Mouse (Mus musculus) brown adipose tissue, adult 24 weeks (tissue): ENCODE data around the gene Cuedc1. TPM values are rescaled to one million over a fixed set of nuclear protein-coding genes. Genes with fewer than 3 reads are reported as not detected.
A peak's percentile ranks its signal among the peaks of the same experiment; 100 is the strongest.

Experiments
- H3K27ac ChIP-seq: fragments of 200-500 bp; replicated peaks from 2 replicates; pipeline ENCODE4 v1.5.1; 2012; ENCODE audit warnings: low read depth, mild to moderate bottlenecking, low read length
- H3K4me1 ChIP-seq: fragments of 200-500 bp; 2 replicates; pipeline ENCODE4 v1.6.1; 2012; ENCODE audit warnings: low read length, mixed read lengths; ENCODE audit not compliant: control insufficient read depth, insufficient read depth, insufficient read length
- H3K4me3 ChIP-seq: fragments of 200-500 bp; 2 replicates; pipeline ENCODE4 v1.5.1; 2012; ENCODE audit warnings: low read depth, mild to moderate bottlenecking, low read length, moderate library complexity; ENCODE audit not compliant: insufficient read depth
- polyA plus RNA-seq: library from polyadenylated mRNA; stranded (reverse); fragments of >200 nt; gene quantifications from 2 replicates; pipeline ENCODE4 v1.2.4, GENCODE M21; 2012; ENCODE audit not compliant: missing spikeins, insufficient read depth, insufficient read length

Cuedc1 gene
- polyA plus RNA-seq, 1 experiment = 7.3 TPM

GRCm38 (mm10) chr11:88142362-88142761 lies 44.5 kb downstream of the Cuedc1 start:
- H3K4me3 ChIP-seq = no peak overlapping the region
- peaks cover 54% of the 10 kb centered on the region for H3K4me1 ChIP-seq
- H3K27ac ChIP-seq = no peak overlapping the region

GRCm38 (mm10) chr11:88144100-88144499 lies 46.2 kb downstream of the Cuedc1 start:
- peaks cover 55% of the 10 kb centered on the region for H3K4me1 ChIP-seq

DNA sequence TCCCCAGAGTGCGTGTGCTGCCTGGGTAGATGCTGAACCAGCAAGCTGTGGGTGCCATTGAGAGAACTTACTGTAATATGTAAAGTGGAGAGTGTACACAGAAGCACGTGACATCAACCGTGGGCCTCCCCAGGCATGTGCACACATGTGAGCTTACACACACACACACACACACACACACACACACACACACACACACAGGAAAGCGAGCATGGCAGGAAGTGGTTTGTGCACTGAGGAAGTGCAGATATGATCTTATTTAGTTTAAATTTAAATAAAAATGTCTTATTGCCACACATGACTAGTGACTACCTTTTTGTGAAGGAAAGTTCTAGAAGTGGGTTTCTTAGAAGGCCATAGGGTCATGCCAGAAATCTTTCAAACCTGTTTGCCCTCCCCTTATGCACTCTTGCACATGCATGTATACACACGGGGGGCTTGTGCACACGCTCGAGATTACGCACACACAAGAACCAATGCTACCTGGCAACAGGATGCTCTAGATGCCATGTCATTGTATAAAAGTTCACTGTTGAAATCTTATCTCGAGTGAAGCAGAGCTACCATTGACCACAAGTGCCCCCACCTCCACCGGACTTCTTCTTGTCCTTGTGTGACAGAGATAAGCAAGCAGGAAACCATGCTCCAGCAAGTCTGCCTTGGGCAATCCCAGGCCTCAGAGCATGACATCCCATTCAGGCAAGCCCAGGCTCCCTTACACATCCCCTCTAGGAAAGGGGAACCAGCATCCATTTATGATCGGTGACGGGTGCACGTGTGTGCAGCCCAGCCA lies 47.6 kb downstream of the Cuedc1 start:
- H3K4me1 ChIP-seq = peaks cover 50% of the 10 kb centered on the region
- no peak overlapping the region for H3K4me3 ChIP-seq
- no peak overlapping the region for H3K27ac ChIP-seq

More at GRCm38 (mm10) chr11:88144100-88144499, 46.2 kb downstream of the Cuedc1 start:
- no peak overlapping the region for H3K27ac ChIP-seq
- H3K4me3 ChIP-seq = no peak overlapping the region

DNA sequence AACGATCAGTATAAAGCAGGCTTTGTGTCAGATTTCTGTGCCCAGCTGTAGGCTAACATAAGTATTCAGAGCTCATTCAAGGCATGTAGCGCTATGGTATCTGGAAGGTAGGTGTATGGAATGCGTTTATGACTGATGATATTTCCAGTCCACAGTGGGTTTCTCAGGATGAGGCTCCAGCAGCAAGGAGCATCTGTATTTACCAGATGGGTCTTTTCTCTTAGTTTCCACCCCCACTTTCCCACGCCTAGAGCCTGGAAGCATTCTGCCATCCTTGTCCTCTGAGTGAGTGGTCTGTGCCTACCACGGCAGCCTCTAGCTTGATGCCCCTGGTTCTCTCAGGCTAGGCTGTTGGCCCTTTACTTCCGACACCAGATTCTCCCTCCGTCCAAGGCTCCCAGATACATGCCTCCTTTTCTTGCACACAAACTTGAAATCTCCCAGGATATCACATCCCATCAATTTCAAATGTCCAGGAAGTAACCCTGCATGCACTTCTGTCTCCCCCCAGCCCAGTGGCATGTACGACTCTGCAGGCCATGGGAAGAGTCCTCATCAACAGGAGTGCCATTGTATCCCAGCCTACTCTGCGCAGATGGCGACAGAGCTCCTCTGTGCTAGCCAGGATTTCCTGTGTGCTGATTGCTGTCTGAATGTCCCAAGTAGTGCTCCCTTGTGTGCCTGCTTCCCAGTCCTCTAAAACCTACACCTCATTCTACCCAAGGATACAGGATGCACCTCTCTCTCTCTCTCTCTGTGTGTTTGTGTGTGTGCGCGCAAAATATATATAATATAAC lies 48.6 kb downstream of the Cuedc1 start:
- no peak overlapping the region for H3K4me3 ChIP-seq
- peaks cover 50% of the 10 kb centered on the region for H3K4me1 ChIP-seq
- no peak overlapping the region for H3K27ac ChIP-seq

- peaks cover 49% of the 10 kb centered on the region for H3K4me1 ChIP-seq
- H3K27ac ChIP-seq = no peak overlapping the region
- H3K4me3 ChIP-seq = no peak overlapping the region
These were observed 49.5 kb downstream of the Cuedc1 start for GRCm38 (mm10) chr11:88147388-88147787.

- no peak overlapping the region for H3K27ac ChIP-seq
- no peak overlapping the region for H3K4me3 ChIP-seq
- H3K4me1 ChIP-seq = peaks cover 47% of the 10 kb centered on the region
These were observed 50.3 kb downstream of the Cuedc1 start for GRCm38 (mm10) chr11:88148015-88148637.

DNA sequence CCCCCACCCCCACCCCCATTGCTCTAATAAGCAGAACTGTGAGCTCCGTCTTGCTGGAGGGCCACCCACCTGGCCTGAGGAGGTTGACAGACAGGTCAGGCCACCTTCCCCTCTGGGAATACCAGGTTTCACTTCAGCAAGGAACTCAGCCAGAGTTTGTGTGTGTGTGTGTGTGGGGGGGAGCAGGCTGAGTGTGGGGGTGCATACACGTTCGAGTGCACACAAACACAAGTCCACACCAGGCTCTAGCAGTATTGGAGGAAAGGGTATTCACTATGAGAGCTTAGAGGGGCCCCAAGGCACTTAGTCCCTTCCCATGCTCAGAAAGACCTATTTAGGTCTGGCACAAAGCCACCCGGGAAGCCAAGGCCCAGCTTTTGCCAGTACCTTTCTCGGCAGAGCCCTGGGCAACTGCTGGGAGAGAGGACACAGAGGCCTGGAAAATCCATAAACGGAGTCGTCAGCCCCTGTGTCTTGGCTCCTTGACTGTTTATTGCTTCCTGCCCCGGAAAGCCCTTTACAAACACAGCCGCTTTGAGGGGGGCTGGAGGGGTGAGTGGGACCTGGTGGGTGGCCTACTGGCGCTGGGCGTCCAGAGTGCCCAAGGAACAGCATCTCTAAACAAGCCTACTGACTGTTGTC lies 50.9 kb downstream of the Cuedc1 start:
- H3K4me1 ChIP-seq = peaks cover 51% of the 10 kb centered on the region
- H3K27ac ChIP-seq = peak overlapping the region; percentile 61
- no peak overlapping the region for H3K4me3 ChIP-seq

DNA sequence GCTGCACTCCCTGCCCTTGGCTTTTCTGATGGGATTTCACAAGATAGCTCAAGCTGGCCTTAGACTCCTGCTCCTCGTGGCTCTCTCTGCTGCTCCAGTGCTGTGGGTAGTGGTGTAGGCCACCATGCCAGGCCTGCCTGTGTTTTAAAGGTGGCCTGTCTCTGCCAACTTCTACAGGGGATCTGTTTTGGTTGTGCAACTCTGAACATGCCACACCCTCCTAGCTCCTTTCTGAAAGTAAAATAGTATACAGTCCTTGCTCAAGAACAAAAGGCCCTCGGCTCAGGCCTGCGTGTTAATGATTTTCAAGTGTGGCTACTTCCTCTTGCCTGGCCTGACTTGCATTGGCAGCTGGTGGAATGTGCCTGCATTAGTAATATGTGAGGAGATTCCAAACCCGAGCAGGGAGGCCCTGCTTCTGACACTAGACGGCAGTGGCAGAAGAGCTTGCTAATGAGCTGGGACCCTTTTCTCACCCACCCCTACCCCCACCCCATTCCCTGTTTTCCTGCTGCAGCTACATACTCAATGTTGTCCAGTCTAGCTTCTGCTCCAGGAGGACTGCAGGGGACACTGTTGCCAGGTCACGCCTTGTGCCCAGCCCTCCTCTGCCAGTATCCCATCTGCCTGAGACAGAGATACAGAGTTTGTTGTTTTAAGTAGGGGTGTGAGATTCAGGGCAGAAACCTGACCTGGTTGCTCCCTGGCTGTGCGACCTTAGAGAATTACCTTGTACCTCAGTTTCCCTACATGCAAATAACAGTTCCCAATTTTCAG lies 53.7 kb downstream of the Cuedc1 start:
- Histone ChIP-seq H3K4me3 (no peak overlapping the region), H3K27ac (peak overlapping the region; percentile 54), H3K4me1 (peaks cover 56% of the 10 kb centered on the region)

GRCm38 (mm10) chr11:88153880-88154279 lies 56.0 kb downstream of the Cuedc1 start:
- H3K4me1 ChIP-seq = peaks cover 48% of the 10 kb centered on the region
- H3K27ac ChIP-seq = no peak overlapping the region
- no peak overlapping the region for H3K4me3 ChIP-seq

GRCm38 (mm10) chr11:88154500-88154899 lies 56.6 kb downstream of the Cuedc1 start:
- H3K4me1 ChIP-seq = peaks cover 44% of the 10 kb centered on the region
- H3K4me3 ChIP-seq = no peak overlapping the region
- H3K27ac ChIP-seq = no peak overlapping the region

DNA sequence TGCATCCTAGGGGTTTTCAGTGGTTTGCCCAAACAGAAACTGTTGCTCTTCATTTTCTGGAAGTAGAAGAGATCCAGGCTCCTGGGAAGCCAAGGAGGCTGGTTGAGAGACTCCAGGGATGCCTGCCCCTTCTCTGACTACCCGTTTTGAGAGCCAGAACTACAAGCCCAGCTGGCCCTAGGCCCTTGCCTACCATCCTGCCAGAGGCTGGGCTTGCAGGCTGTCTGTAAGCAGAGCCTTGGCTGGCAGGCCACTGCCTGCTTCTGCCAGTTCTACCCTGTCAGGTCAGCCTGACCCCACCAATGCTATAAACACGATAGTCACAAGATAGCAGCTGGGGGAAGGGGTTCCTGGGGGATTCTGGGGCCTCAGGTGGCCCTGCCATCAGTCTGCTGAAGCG lies 57.6 kb downstream of the Cuedc1 start:
- H3K4me3 ChIP-seq = no peak overlapping the region
- H3K27ac ChIP-seq = peak overlapping the region; percentile 71
- peaks cover 50% of the 10 kb centered on the region for H3K4me1 ChIP-seq

- H3K27ac ChIP-seq = peak overlapping the region; percentile 71
- H3K4me1 ChIP-seq = peaks cover 48% of the 10 kb centered on the region
- no peak overlapping the region for H3K4me3 ChIP-seq
These were observed 58.1 kb downstream of the Cuedc1 start for GRCm38 (mm10) chr11:88155998-88156397.

- Histone ChIP-seq H3K4me3 (no peak overlapping the region), H3K4me1 (peaks cover 45% of the 10 kb centered on the region), H3K27ac (peak overlapping the region; percentile 71)
These were observed 58.5 kb downstream of the Cuedc1 start for GRCm38 (mm10) chr11:88156403-88156802.

DNA sequence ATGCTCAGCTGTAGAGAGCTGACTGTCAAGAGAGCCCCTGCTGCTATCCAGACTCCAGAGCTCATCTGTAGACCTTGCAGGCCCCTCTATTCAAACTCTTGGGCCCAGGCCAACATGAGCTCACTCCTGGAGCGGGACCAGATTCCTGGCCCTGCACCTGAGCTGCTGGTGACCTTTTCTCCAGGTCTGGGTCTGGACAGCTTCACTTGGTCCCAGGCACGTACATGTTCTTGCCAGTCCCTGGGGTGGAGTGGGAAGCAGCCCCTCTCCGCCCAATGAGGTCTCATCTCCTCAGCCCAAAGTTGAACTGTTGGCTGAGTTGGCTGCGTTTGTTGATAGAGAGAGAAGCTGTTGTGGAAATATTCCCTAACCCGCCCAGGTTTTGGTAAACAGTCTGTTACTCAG lies 61.0 kb downstream of the Cuedc1 start:
- peaks cover 43% of the 10 kb centered on the region for H3K4me1 ChIP-seq
- peak overlapping the region; percentile 52 for H3K27ac ChIP-seq
- H3K4me3 ChIP-seq = no peak overlapping the region
